12 mouse cellular contexts compared by ENCODE assay signal in genomic region chr5:70995617-70996325, GRCm38 (mm10).
DNase-seq lines count a peak whose midpoint lies in the region; ATAC-seq and TF ChIP-seq lines count a peak whose summit lies in the region.
"Had no signal": no experiment of that assay in that cellular context is flagged by ENCODE, and none has a peak within 500 bp of the region (broad histone marks: within the 10 kb centered on the region; RNA-seq: fewer than 3 reads in every experiment).

No protein-coding gene starts in this region.

- no peaks in the 10 kb centered on the region for H3K27me3 ChIP-seq in forebrain, embryonic 13.5 days
- H3K27me3 ChIP-seq in forebrain, embryonic 10.5 days (ENCODE audit: poor library complexity, severe bottlenecking) = no peaks in the 10 kb centered on the region
- no peaks in the 10 kb centered on the region for H3K27me3 ChIP-seq in heart, embryonic 11.5 days (ENCODE audit: control insufficient read depth, insufficient read depth, low read length)

- 0 out of 2 replicates have a peak overlapping the region, but pooled peaks have one; percentile 13 for H3K4me2 ChIP-seq in forebrain, embryonic 13.5 days
- no peak overlapping the region for H3K4me2 ChIP-seq in heart, embryonic 11.5 days
- H3K4me2 ChIP-seq: lung, embryonic 14.5 days had no signal

- H3K36me3 ChIP-seq in forebrain, embryonic 13.5 days (ENCODE audit: poor library complexity, severe bottlenecking) = no peaks in the 10 kb centered on the region
- H3K36me3 ChIP-seq in forebrain, embryonic 10.5 days (replicated peaks) = no peaks in the 10 kb centered on the region
- H3K36me3 ChIP-seq in heart, embryonic 11.5 days (ENCODE audit: control insufficient read depth, insufficient read depth, low read length) = no peaks in the 10 kb centered on the region

- no peak for DNase-seq in forebrain, embryonic 10.5 days (ENCODE audit: extremely low spot score, low spot score)
- peak; percentile 32 to 52 for DNase-seq in layer of hippocampus, postnatal 25 days (ENCODE audit: extremely low spot score in 1 of 2, low spot score in 1 of 2)
- peak; percentile 77 to 82 for DNase-seq in right cerebral cortex, postnatal 10 days (ENCODE audit: low spot score in 2 of 2)
- DNase-seq in adrenal gland, postnatal 36 days = no peak
- DNase-seq: heart, postnatal 4 days; kidney, postnatal 36 days; lung, embryonic 14.5 days had no signal

- H3K27ac ChIP-seq in forebrain, embryonic 13.5 days = peak overlapping the region; percentile 69
- H3K27ac ChIP-seq in forebrain, embryonic 10.5 days = no peak overlapping the region
- peak overlapping the region; percentile 17; the same call in 1 of the 2 replicates for H3K27ac ChIP-seq in cortical plate, adult 2 months (ENCODE audit: insufficient read depth, low read length)
- H3K27ac ChIP-seq in heart, embryonic 11.5 days (ENCODE audit: low read depth, low read length) = no peak overlapping the region

- no peaks in the 10 kb centered on the region for H3K9me3 ChIP-seq in forebrain, embryonic 13.5 days (replicated peaks)
- H3K9me3 ChIP-seq in forebrain, embryonic 10.5 days = no peaks in the 10 kb centered on the region
- no peaks in the 10 kb centered on the region for H3K9me3 ChIP-seq in heart, embryonic 11.5 days (replicated peaks; ENCODE audit: control insufficient read depth, low read length)

- no peak overlapping the region for H3K9ac ChIP-seq in forebrain, embryonic 13.5 days
- H3K9ac ChIP-seq in heart, embryonic 11.5 days (ENCODE audit: low read depth, low read length) = no peak overlapping the region
- H3K9ac ChIP-seq: lung, embryonic 14.5 days had no signal

- TF ChIP-seq CTCF in cortical plate, adult 2 months (IDR thresholded peaks at IDR 0.05; ENCODE audit: extremely low read depth, insufficient read depth, low read length) = no peak

- TF ChIP-seq POLR2A in cortical plate, adult 2 months (IDR thresholded peaks at IDR 0.05; ENCODE audit: extremely low read depth, insufficient read depth, low read length) = no peak

- H3K4me1 ChIP-seq in forebrain, embryonic 13.5 days = peaks cover 4% of the 10 kb centered on the region
- H3K4me1 ChIP-seq in forebrain, embryonic 10.5 days = no peaks in the 10 kb centered on the region
- H3K4me1 ChIP-seq in cortical plate, adult 2 months (ENCODE audit: control insufficient read depth, insufficient read depth, low read length) = peaks cover 4% of the 10 kb centered on the region
- H3K4me1 ChIP-seq in heart, embryonic 11.5 days (ENCODE audit: control insufficient read depth, insufficient read depth, low read length) = no peaks in the 10 kb centered on the region

- WGBS in forebrain, embryonic 13.5 days = 63% methylated on average over 13 of the region's 13 CpGs
- 87% methylated on average over 13 of the region's 13 CpGs for WGBS in forebrain, embryonic 10.5 days
- 65% methylated on average over 13 of the region's 13 CpGs for WGBS in heart, embryonic 11.5 days (ENCODE audit: insufficient replicate concordance)

- H3K4me3 ChIP-seq in forebrain, embryonic 13.5 days = no peak overlapping the region
- H3K4me3 ChIP-seq in forebrain, embryonic 10.5 days = no peak overlapping the region
- H3K4me3 ChIP-seq in cortical plate, adult 2 months (ENCODE audit: insufficient read depth, low read length) = no peak overlapping the region
- no peak overlapping the region for H3K4me3 ChIP-seq in heart, embryonic 11.5 days (ENCODE audit: low read depth, low read length)
- H3K4me3 ChIP-seq: erythroblast, embryonic 14.5 days had no signal

- peak; percentile 93 for ATAC-seq in forebrain, embryonic 13.5 days
- ATAC-seq in heart, embryonic 11.5 days (replicated peaks; ENCODE audit: insufficient number of reproducible peaks, low FRiP score, low TSS enrichment) = no peak
- no peak for ATAC-seq in erythroblast, adult 5-6 weeks (replicated peaks; ENCODE audit: low FRiP score, poor library complexity, severe bottlenecking)

Comparison
In these comparisons a context has a peak if more than half of its experiments do, and no peak if none do; other contexts are left out.
1. H3K27ac ChIP-seq: peak in forebrain, embryonic 13.5 days (single experiment) and cortical plate, adult 2 months (single experiment); none in forebrain, embryonic 10.5 days (single experiment) and heart, embryonic 11.5 days (single experiment).
2. DNase-seq: peak in layer of hippocampus, postnatal 25 days (2 of 2) and right cerebral cortex, postnatal 10 days (2 of 2); none in forebrain, embryonic 10.5 days (single experiment) and adrenal gland, postnatal 36 days (0 of 2).